Mouse (Mus musculus): Measurements from ENCODE around the gene Smc5.

DNA sequence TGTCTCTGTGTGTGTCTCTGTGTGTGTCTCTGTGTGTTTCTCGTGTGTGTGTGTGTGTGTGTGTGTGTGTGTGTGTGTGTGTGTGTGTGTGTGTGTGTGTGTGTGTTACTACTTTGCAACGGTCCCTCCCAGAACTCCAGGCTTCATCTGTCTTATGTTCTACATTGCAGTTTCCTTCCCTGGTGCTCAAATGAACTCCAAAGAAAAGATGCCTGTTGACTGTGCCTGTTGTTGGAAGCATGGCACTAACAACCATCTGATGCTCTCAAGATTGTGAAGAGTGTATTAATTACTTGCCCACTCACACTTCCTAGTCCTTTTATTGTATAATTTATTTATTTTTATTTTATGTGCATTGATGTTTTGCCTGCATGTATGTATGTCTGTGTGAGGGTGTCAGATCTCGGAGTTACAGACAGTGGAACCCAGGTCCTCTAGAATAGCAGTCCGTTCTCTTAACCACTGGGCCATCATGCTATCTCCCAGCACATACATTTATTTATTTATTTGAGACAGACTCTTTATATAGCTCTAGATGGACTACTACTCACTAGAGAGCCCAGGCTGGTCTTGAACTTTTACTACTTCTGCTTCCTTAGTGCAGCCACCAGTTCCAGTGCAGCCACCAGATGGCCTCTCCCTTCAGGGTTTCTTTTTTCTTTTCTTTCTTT, 492 bp upstream of the Smc5 start:
- TF ChIP-seq POLR2A (IDR thresholded peaks at IDR 0.05; ENCODE audit: control insufficient read depth, low read depth, low read length) (no peak), CTCF (IDR thresholded peaks at IDR 0.05; ENCODE audit: control insufficient read depth, insufficient read depth, insufficient replicate concordance, low read depth, low read length) (no peak)

Data from testis, adult 2 months (tissue).